Mouse (Mus musculus) heart, adult 2 months (tissue): Measurements from ENCODE around the gene Ctdspl.

Source experiments
- CTCF ChIP-seq: fragments of 200-600 bp; IDR thresholded peaks from 2 replicates; pipeline ENCODE4 v1.8.1; 2022; ENCODE audit warnings: antibody characterized with exemption, mild to moderate bottlenecking, moderate library complexity
- EP300 ChIP-seq: fragments of 200-500 bp; IDR thresholded peaks from 2 replicates; pipeline ENCODE4 v1.6.1; 2011; ENCODE audit warnings: low read depth, low read length, control low read depth; ENCODE audit not compliant: insufficient read depth
- POLR2A ChIP-seq: fragments of 200-500 bp; IDR thresholded peaks from 2 replicates; pipeline ENCODE4 v1.6.1; 2011; ENCODE audit warnings: mild to moderate bottlenecking, low read depth, low read length, control low read depth; ENCODE audit not compliant: insufficient read depth

DNA sequence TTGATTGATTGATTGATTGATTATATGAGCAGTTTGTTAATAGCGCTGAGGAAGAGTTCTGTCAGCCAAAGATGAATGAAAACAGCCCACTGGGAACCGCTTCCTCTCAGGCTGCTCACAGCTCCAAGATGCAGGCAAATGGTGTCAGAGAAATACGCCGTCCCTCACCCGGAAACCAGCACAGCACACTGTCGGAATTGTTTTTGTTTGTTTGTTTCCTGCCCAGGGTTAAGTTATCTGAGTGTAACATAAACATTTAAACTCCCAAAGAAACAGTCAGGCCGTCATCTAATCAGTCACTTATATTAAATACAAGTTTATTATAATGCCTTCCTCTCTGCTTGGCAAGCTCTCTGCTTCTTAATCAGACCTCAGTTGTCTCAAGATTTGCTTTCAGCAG is 82.6 kb downstream of the Ctdspl start:
- no peak for TF ChIP-seq CTCF
- no peak for TF ChIP-seq POLR2A
- TF ChIP-seq EP300, result no peak
